Mouse (Mus musculus) liver, embryonic 12.5 days (tissue): Measurements from ENCODE around the gene Rnf213. TPM values are rescaled to one million over a fixed set of nuclear protein-coding genes. Genes with fewer than 3 reads are reported as not detected.

ENCODE experiments used
- ATAC-seq: fragments of 200-750 bp; cut with Nextera tagmentation; 2 replicates; pipeline ENCODE4 v1.8.0; 2017; ENCODE audit warnings: moderate number of reproducible peaks, mild to moderate bottlenecking, moderate library complexity
- H3K27ac ChIP-seq: fragments of 300-500 bp; sonication (generic); 2 replicates; pipeline ENCODE4 v1.5.1; 2016; ENCODE audit warnings: mild to moderate bottlenecking
- H3K27me3 ChIP-seq: fragments of 300-500 bp; sonication (generic); replicated peaks from 2 replicates; pipeline ENCODE4 v1.6.1; 2016; ENCODE audit warnings: mild to moderate bottlenecking, moderate library complexity
- H3K36me3 ChIP-seq: fragments of 300-500 bp; sonication (generic); 2 replicates; pipeline ENCODE4 v1.6.1; 2016; ENCODE audit warnings: mild to moderate bottlenecking, moderate library complexity
- H3K4me1 ChIP-seq: fragments of 300-500 bp; sonication (generic); 2 replicates; pipeline ENCODE4 v1.6.1; 2016
- H3K4me2 ChIP-seq: fragments of 300-500 bp; sonication (generic); 2 replicates; pipeline ENCODE4 v1.6.1; 2016; ENCODE audit warnings: mild to moderate bottlenecking, moderate library complexity
- H3K4me3 ChIP-seq: fragments of 300-500 bp; sonication (generic); 2 replicates; pipeline ENCODE4 v1.5.1; 2016; ENCODE audit warnings: mild to moderate bottlenecking, moderate library complexity
- H3K9ac ChIP-seq: fragments of 300-500 bp; sonication (generic); 2 replicates; pipeline ENCODE4 v1.6.1; 2016; ENCODE audit warnings: mild to moderate bottlenecking, moderate library complexity
- H3K9me3 ChIP-seq: fragments of 300-500 bp; sonication (generic); replicated peaks from 2 replicates; pipeline ENCODE4 v1.6.1; 2016; ENCODE audit warnings: mild to moderate bottlenecking, moderate library complexity
- WGBS: fragments of 180-500 bp; shearing (Covaris S2); methylation state at CpG from one replicate; pipeline ENCODE4 v1.1.7; 2016; ENCODE audit not compliant: insufficient replicate concordance; 5-methylcytosine and 5-hydroxymethylcytosine counted together
- microRNA counts: library from miRNA; unstranded; fragments of <30 nt; microRNA quantifications from one replicate; lab custom pipeline; 2017
- microRNA-seq: library from miRNA; unstranded; fragments of <30 nt; microRNA quantifications from one replicate; pipeline ENCODE4, GENCODE M21; 2017
- polyA plus RNA-seq: library from polyadenylated mRNA; unstranded; fragments of >200 nt; fragmentation: Nextera tagmentation; extraction: Ambion mirVana; gene quantifications from 2 replicates; pipeline ENCODE4 v1.2.1, GENCODE M21; 2016

Rnf213 gene
- polyA plus RNA-seq, 1 experiment from 2014 or later: 4.6 TPM

GRCm38 (mm10) chr11:119522779-119523178 is 129.9 kb downstream of the Rnf213 start:
- no peak for ATAC-seq
- H3K4me1 ChIP-seq: peaks cover 9% of the 10 kb centered on the region; the same call in 1 of the 2 replicates
- H3K36me3 ChIP-seq: no peaks in the 10 kb centered on the region
- no peak overlapping the region for H3K9ac ChIP-seq
- H3K27me3 ChIP-seq: peaks cover 22% of the 10 kb centered on the region
- no peaks in the 10 kb centered on the region for H3K9me3 ChIP-seq
- H3K4me2 ChIP-seq: no peak overlapping the region
- WGBS: 65% methylated on average over 8 of the region's 8 CpGs
- H3K4me3 ChIP-seq: no peak overlapping the region
- H3K27ac ChIP-seq: no peak overlapping the region

- H3K4me3 ChIP-seq: no peak overlapping the region
- no peaks in the 10 kb centered on the region for H3K36me3 ChIP-seq
- no peak overlapping the region for H3K4me2 ChIP-seq
- peaks cover 9% of the 10 kb centered on the region; the same call in 1 of the 2 replicates for H3K4me1 ChIP-seq
- peaks cover 20% of the 10 kb centered on the region for H3K27me3 ChIP-seq
- no peak overlapping the region for H3K27ac ChIP-seq
- H3K9ac ChIP-seq: no peak overlapping the region
- 77% methylated on average over 3 of the region's 3 CpGs for WGBS
- H3K9me3 ChIP-seq: no peaks in the 10 kb centered on the region
- ATAC-seq: no peak
Measured at GRCm38 (mm10) chr11:119523392-119523791, 130.5 kb downstream of the Rnf213 start.

GRCm38 (mm10) chr11:119524545-119524949 is 131.6 kb downstream of the Rnf213 start:
- ATAC-seq: peak; percentile 92
- no peaks in the 10 kb centered on the region for H3K9me3 ChIP-seq
- H3K36me3 ChIP-seq: no peaks in the 10 kb centered on the region
- peak overlapping the region; percentile 80 for H3K4me2 ChIP-seq
- H3K27me3 ChIP-seq: peaks cover 21% of the 10 kb centered on the region
- no peak overlapping the region for H3K27ac ChIP-seq
- H3K4me1 ChIP-seq: peaks cover 9% of the 10 kb centered on the region; the same call in 1 of the 2 replicates
- H3K4me3 ChIP-seq: peak overlapping the region; percentile 55
- H3K9ac ChIP-seq: peak overlapping the region; percentile 60; the same call in 1 of the 2 replicates
- 3% methylated on average over 33 of the region's 33 CpGs for WGBS

GRCm38 (mm10) chr11:119526068-119526966 is 133.4 kb downstream of the Rnf213 start:
- H3K4me1 ChIP-seq: peaks cover 9% of the 10 kb centered on the region; the same call in 1 of the 2 replicates
- 65% methylated on average over 14 of the region's 14 CpGs for WGBS
- H3K36me3 ChIP-seq: no peaks in the 10 kb centered on the region
- ATAC-seq: no peak
- H3K9ac ChIP-seq: no peak overlapping the region
- peaks cover 15% of the 10 kb centered on the region for H3K27me3 ChIP-seq
- no peak overlapping the region for H3K27ac ChIP-seq
- no peak overlapping the region for H3K4me3 ChIP-seq
- no peak overlapping the region for H3K4me2 ChIP-seq
- H3K9me3 ChIP-seq: no peaks in the 10 kb centered on the region

- no peak overlapping the region for H3K9ac ChIP-seq
- no peak overlapping the region for H3K4me3 ChIP-seq
- H3K9me3 ChIP-seq: no peaks in the 10 kb centered on the region
- no peak for ATAC-seq
- H3K27me3 ChIP-seq: peaks cover 28% of the 10 kb centered on the region
- no peaks in the 10 kb centered on the region for H3K36me3 ChIP-seq
- WGBS: 56% methylated on average over 11 of the region's 11 CpGs
- H3K27ac ChIP-seq: no peak overlapping the region
- H3K4me1 ChIP-seq: peaks cover 9% of the 10 kb centered on the region; the same call in 1 of the 2 replicates
- no peak overlapping the region for H3K4me2 ChIP-seq
Measured at GRCm38 (mm10) chr11:119528930-119529329, 136.0 kb downstream of the Rnf213 start.

GRCm38 (mm10) chr11:119532460-119532859 is 139.6 kb downstream of the Rnf213 start:
- Histone ChIP-seq H3K9me3 (no peaks in the 10 kb centered on the region), H3K27ac (no peak overlapping the region), H3K9ac (no peak overlapping the region), H3K36me3 (no peaks in the 10 kb centered on the region), H3K4me3 (no peak overlapping the region), H3K27me3 (peaks cover 42% of the 10 kb centered on the region), H3K4me2 (no peak overlapping the region), H3K4me1 (no peaks in the 10 kb centered on the region)
- ATAC-seq: no peak
- 61% methylated on average over 8 of the region's 8 CpGs for WGBS

- H3K4me1 ChIP-seq: no peaks in the 10 kb centered on the region
- H3K36me3 ChIP-seq: no peaks in the 10 kb centered on the region
- no peak overlapping the region for H3K4me3 ChIP-seq
- H3K9me3 ChIP-seq: no peaks in the 10 kb centered on the region
- peaks cover 40% of the 10 kb centered on the region for H3K27me3 ChIP-seq
- 54% methylated on average over 7 of the region's 7 CpGs for WGBS
- no peak overlapping the region for H3K27ac ChIP-seq
- H3K4me2 ChIP-seq: no peak overlapping the region
- no peak for ATAC-seq
- no peak overlapping the region for H3K9ac ChIP-seq
Measured at GRCm38 (mm10) chr11:119533745-119534144, 140.8 kb downstream of the Rnf213 start.

MicroRNAs within 50 kb of the gene (microRNA counts, 519-probe panel; counts per million panel counts)
- 582 counts per million, percentile 70 among the panel's probes with 10 or more counts for microRNA mmu-miR-1932 (lab: Ali Mortazavi, UCI)

Small RNA genes lying within 50 kb of the gene (microRNA-seq; reads per million reads assigned to microRNA genes)
- 1.8 reads per million for gene Mir1932

Other genes starting within 250 kb of the Rnf213 start
- 1.8 and 2.0 TPM in 2 replicates for gene Tbc1d16, start 164.6 kb upstream of the Rnf213 start, polyA plus RNA-seq
- gene Ccdc40, start 164.5 kb upstream of the Rnf213 start, polyA plus RNA-seq: 1.8 and 2.4 TPM in 2 replicates
- 26.4 and 27.3 TPM in 2 replicates for gene Gaa, start 125.2 kb upstream of the Rnf213 start, polyA plus RNA-seq
- gene Eif4a3, start 93.0 kb upstream of the Rnf213 start, polyA plus RNA-seq: 247 and 262 TPM in 2 replicates
- gene Card14, start 85.3 kb upstream of the Rnf213 start, polyA plus RNA-seq: 0.23 and 0.26 TPM in 2 replicates
- 3.0 and 3.3 TPM in 2 replicates for gene Sgsh, start 37.6 kb upstream of the Rnf213 start, polyA plus RNA-seq
- gene Slc26a11, start 37.5 kb upstream of the Rnf213 start, polyA plus RNA-seq: 2.6 and 2.9 TPM in 2 replicates
- 7.9 and 10.5 TPM in 2 replicates for gene Endov, start 98.2 kb downstream of the Rnf213 start, polyA plus RNA-seq
- gene Nptx1, start 154.7 kb downstream of the Rnf213 start, polyA plus RNA-seq: 0.04 and 0.06 TPM in 2 replicates
- gene Rptor, start 209.8 kb downstream of the Rnf213 start, polyA plus RNA-seq: 11.3 and 12.5 TPM in 2 replicates